Mouse (Mus musculus): ENCODE measurements at regions not wholly inside any gene's neighbourhood (a gene's known extent, or its start where the extent isn't known, plus 50 kb on each side); places are given as distances from the start of the nearest gene placed in this dataset.

DNA sequence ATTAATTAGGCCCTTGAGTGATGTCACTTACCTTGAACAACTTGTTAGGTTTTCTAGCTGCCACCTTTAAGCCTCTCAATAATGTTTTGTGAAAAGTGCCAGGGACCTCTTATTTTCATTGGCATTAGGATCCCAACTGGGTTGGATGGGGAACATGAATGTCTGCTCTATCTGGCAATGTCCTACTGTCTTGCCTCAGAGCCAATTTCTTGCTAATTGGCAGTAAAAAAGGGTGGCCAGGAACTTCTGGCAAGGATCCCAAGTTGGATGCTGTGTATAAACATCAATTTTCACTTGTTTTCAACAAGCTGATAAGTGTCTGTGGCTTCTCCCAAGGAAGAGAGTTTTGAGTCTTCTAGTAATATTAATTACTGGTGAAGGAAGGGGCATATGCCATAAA is 118.8 kb upstream of the Tgif2lx1 start:
- DNase-seq (ENCODE audit: low spot score in 2 of 2), result peak; percentile 7 to 13

DNA sequence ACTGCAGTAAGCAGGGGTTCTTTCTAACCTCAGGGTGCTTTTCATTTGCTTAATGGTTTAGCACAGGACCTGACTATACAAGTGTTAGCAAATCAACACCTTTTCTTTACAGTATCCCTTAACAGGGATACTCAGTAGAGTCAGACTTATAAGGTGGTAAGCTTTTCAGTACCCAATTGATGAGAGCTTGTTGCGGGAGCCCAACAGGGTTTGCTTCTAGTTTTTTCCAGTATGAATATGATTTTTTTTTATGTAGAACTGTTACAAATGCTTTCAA is 115.7 kb upstream of the Tgif2lx1 start:
- no peak for DNase-seq (ENCODE audit: low spot score in 2 of 2)

DNA sequence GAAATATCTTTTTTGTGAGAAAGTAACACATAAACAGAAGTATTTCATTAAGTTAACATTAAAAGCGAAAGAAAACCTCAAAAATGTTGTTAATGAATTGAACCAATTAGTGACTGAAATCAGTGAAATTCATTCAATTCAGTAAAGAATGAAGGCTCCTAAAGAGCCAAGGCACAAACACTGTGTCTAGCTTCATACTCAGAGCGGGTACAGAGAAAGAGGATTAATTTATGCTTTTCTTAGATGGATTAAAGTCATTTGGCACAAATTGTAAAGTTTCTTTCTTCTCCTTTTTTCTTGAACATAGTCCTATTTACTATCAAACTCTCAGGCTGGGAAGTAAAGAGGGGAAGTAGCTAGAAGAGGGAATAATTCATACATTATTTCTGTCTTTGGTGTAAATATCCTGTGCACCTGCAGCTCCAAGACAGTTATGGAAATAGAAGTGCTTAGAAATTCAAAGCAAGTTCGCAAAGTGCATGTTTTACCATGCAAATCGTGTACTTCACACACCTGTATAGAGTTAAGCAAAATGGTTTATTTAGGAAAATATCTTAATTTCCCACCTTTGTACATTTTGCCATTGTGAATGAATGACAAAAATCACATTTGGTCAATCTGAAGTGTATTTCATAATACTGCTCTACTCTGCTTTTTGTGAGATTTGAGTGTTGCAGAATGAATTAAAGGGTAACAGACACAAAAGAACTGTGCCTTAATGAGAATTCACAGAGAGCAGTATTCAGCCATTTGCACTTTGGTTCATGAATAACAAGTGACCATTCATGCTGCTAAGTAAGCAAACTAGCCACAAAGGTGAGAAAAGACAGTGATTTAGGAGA is 115.2 kb upstream of the Tgif2lx1 start:
- no peak for DNase-seq (ENCODE audit: low spot score in 2 of 2)
